Comparison of ENCODE assay signal across 12 mouse cellular contexts in genomic region chr2:170791332-170792017, GRCm38 (mm10). TPM values are rescaled to one million over a fixed set of nuclear protein-coding genes. Genes with fewer than 3 reads are reported as not detected.
DNase-seq lines count a peak whose midpoint lies in the region; ATAC-seq lines count a peak whose summit lies in the region.
"Had no signal": no experiment of that assay in that cellular context is flagged by ENCODE, and none has a peak within 500 bp of the region (broad histone marks: within the 10 kb centered on the region; RNA-seq: fewer than 3 reads in every experiment).

No protein-coding gene starts in this region.

- 33% methylated on average over 8 of the region's 8 CpGs for WGBS in neural tube, embryonic 13.5 days
- WGBS in neural tube, embryonic 15.5 days, result 32% methylated on average over 8 of the region's 8 CpGs

- peak; percentile 21 for DNase-seq in forelimb bud, embryonic 11.5 days (ENCODE audit: low read depth, low spot score)
- peak; percentile 17 for DNase-seq in kidney, postnatal 10 days
- no peak for DNase-seq in layer of hippocampus, postnatal 25 days (ENCODE audit: extremely low spot score in 1 of 2, low spot score in 1 of 2)
- no peak for DNase-seq in spleen, adult 18-20 months
- DNase-seq: gastrocnemius, postnatal 10 days; heart, postnatal 10 days had no signal

- H3K27ac ChIP-seq in neural tube, embryonic 13.5 days (replicated peaks), result 0 out of 2 replicates have a peak overlapping the region, but pooled peaks have one; percentile 42
- no peak overlapping the region for H3K27ac ChIP-seq in neural tube, embryonic 15.5 days (replicated peaks)
- H3K27ac ChIP-seq: embryonic facial prominence, embryonic 13.5 days; limb, embryonic 13.5 days had no signal

- peaks cover 17% of the 10 kb centered on the region for H3K4me1 ChIP-seq in neural tube, embryonic 13.5 days (replicated peaks)
- H3K4me1 ChIP-seq in neural tube, embryonic 15.5 days, result peaks cover 12% of the 10 kb centered on the region

- no peak overlapping the region for H3K9ac ChIP-seq in neural tube, embryonic 13.5 days
- no peak overlapping the region for H3K9ac ChIP-seq in neural tube, embryonic 15.5 days (replicated peaks)
- H3K9ac ChIP-seq: embryonic facial prominence, embryonic 13.5 days; limb, embryonic 13.5 days had no signal

- peak; percentile 59; the same call in 1 of the 2 replicates for ATAC-seq in neural tube, embryonic 13.5 days (ENCODE audit: low read depth)
- no peak for ATAC-seq in neural tube, embryonic 15.5 days (ENCODE audit: low FRiP score)
- no peak for ATAC-seq in CD4-positive, CD25-positive, alpha-beta regulatory T cell, adult 4 months
- ATAC-seq: lung, postnatal 0 days had no signal

- H3K9me3 ChIP-seq in neural tube, embryonic 13.5 days, result peaks cover 12% of the 10 kb centered on the region; the same call in 1 of the 2 replicates
- H3K9me3 ChIP-seq in neural tube, embryonic 15.5 days (replicated peaks), result no peaks in the 10 kb centered on the region
- H3K9me3 ChIP-seq: embryonic facial prominence, embryonic 13.5 days had no signal

- H3K4me3 ChIP-seq in neural tube, embryonic 13.5 days, result no peak overlapping the region
- no peak overlapping the region for H3K4me3 ChIP-seq in neural tube, embryonic 15.5 days (replicated peaks)
- H3K4me3 ChIP-seq: embryonic facial prominence, embryonic 13.5 days; limb, embryonic 13.5 days had no signal

- no peaks in the 10 kb centered on the region for H3K27me3 ChIP-seq in neural tube, embryonic 13.5 days
- no peaks in the 10 kb centered on the region for H3K27me3 ChIP-seq in neural tube, embryonic 15.5 days (replicated peaks)
- H3K27me3 ChIP-seq: embryonic facial prominence, embryonic 13.5 days; limb, embryonic 13.5 days had no signal

- no peak overlapping the region for H3K4me2 ChIP-seq in neural tube, embryonic 13.5 days
- no peak overlapping the region for H3K4me2 ChIP-seq in neural tube, embryonic 15.5 days
- H3K4me2 ChIP-seq: embryonic facial prominence, embryonic 13.5 days; limb, embryonic 13.5 days had no signal

- H3K36me3 ChIP-seq in neural tube, embryonic 13.5 days, result no peaks in the 10 kb centered on the region
- H3K36me3 ChIP-seq in neural tube, embryonic 15.5 days, result no peaks in the 10 kb centered on the region
- H3K36me3 ChIP-seq: embryonic facial prominence, embryonic 13.5 days; limb, embryonic 13.5 days had no signal

RNA-seq across cellular contexts. Expression of gene Dok5, which starts 59.9 kb away (rescaled TPM):
- 72.6 TPM in 2 replicates for polyA plus RNA-seq in neural tube, embryonic 13.5 days (2015; fragmentation: Nextera tagmentation; extraction: Ambion mirVana)
- 57.2 and 70.9 TPM in 2 replicates for polyA plus RNA-seq in neural tube, embryonic 15.5 days (2015; fragmentation: Nextera tagmentation; extraction: Ambion mirVana)
- 10 to 100 TPM; 14.8 to 15.6 TPM for total RNA-seq in layer of hippocampus, postnatal 25 days (2021)
- not detected for polyA plus RNA-seq in CD4-positive, CD25-positive, alpha-beta regulatory T cell, adult 4 months (2017; shearing (Covaris generic))

Comparison
In these comparisons a context has a peak if more than half of its experiments do, and no peak if none do; other contexts are left out.
1. DNase-seq: peak in forelimb bud, embryonic 11.5 days (single experiment) and kidney, postnatal 10 days (single experiment); none in layer of hippocampus, postnatal 25 days (0 of 2) and spleen, adult 18-20 months (0 of 2).
2. RNA of gene Dok5, which starts 59.9 kb away (polyA plus RNA-seq): 72.6 TPM in neural tube, embryonic 13.5 days and 57.2 to 70.9 TPM in neural tube, embryonic 15.5 days; not detected in CD4-positive, CD25-positive, alpha-beta regulatory T cell, adult 4 months; every median in the first group is over 10 times any median in the second.